Mouse (Mus musculus) induced T-regulatory cell, adult 2 months (primary cell): ENCODE measurements at regions not wholly inside any gene's neighbourhood (a gene's known extent, or its start where the extent isn't known, plus 50 kb on each side); places are given as distances from the start of the nearest gene placed in this dataset.

Experiments
- DNase-seq: peaks from one replicate; pipeline ENCODE4 v3.0.0-alpha.2; 2012; ENCODE audit warnings: low read depth

DNA sequence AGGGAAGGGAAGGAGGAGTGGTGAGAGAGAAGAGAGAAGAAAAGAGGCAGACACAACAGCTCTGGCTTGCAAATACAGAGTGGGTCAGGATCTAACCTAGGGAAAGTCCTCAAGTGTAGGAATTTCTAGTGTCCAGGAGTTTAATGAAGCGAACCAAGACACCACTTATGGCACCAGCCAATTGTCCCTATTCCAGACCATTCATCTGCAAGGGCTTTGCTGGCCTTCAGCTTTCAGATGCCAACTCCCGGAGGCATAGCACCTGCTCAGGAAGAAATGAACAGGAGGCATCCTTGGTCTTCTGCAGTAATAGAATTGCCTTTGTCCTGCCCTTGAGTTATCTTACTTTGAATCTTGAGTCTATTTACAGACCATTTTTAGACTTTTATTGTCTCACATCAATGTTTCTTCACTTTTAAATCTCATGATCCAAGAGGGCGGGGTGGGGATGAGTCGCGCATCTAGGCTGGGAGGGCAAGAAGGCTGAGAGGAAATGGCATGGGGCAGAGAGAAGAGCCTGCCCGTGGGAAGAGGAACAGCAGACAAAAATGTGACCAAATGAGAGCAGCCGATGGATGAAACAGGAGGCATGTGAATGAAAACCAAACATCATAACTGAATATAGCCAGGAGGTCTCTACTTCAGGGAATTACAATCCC, 190.1 kb upstream of the Hmga2 start:
- no peak for DNase-seq

DNA sequence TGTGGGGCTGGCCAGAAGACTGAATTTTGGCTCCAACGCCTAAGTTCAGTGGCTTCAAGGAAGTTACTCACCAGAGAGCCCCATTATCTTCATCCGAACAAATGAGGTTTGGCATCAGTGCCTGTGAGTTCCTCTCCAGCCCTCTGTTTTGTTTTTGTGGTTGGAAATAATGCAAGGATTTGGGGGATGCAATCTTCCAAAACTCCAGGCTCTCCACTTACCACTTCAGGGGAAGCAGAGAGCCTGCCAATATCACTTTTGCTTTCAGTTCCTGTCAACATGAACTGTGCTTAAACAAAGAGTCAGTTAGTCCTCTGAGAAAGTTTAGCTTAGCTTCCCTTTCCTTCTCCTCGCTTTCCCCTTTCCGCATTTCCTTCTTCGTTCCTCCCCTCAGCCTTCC, 189.4 kb upstream of the Hmga2 start:
- DNase-seq = no peak

DNA sequence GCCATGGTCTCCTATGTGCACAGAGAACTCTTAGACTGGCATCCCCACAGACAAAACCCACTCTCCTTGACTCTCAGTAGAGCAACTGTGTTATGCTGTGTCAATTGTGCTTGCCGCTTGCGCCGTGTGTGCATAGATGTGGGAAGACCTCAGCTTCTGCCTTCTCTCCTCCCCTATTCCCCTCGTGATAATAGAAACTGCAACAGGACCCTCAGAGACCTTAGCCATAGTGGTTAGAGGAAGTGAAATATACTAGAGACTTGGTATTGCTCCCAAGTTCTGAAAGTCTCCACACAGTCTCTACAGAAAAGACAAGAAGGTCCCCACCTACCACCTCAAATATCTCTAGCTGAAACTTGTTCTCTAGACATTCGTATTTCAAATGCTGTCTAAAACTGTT, 188.2 kb upstream of the Hmga2 start:
- no peak for DNase-seq

DNA sequence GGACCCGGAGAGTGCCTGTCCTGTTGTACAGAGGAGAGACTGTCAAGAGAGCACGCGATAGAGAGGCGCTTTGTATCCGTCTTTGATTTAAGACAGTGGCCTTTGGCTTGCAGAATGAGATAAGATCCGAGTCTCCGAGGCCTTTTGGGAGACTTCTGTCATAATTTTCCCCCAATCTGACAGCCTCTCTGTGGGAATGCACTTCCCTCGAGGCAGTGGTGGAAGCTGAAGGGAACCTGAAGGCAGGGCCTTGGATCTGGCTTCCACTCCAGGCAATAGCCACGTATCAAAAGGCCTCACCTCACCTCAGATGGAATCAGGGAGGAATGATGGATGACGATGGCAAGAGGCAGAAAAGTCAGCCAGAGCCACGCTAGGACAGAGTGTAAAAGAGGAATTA, 187.1 kb upstream of the Hmga2 start:
- no peak for DNase-seq

DNA sequence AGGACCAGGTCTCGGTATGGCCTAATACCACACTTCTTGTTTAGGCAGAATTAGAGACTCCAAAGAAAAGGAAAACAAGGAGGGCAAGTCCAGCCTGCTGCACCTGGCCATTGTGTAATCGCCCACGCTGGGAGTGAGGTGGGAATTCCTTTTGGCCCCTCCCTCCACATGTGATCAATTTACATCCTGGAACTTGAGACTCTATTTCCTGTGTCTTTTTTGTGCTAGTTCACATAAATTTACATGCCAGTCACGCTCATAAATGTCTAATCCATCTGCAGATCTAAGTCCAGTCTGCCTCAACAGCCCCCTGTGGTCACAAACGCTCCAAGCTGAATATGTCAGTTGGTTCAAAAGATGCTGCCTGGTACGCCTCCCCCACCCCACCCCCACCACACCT, 184.2 kb upstream of the Hmga2 start:
- no peak for DNase-seq

DNA sequence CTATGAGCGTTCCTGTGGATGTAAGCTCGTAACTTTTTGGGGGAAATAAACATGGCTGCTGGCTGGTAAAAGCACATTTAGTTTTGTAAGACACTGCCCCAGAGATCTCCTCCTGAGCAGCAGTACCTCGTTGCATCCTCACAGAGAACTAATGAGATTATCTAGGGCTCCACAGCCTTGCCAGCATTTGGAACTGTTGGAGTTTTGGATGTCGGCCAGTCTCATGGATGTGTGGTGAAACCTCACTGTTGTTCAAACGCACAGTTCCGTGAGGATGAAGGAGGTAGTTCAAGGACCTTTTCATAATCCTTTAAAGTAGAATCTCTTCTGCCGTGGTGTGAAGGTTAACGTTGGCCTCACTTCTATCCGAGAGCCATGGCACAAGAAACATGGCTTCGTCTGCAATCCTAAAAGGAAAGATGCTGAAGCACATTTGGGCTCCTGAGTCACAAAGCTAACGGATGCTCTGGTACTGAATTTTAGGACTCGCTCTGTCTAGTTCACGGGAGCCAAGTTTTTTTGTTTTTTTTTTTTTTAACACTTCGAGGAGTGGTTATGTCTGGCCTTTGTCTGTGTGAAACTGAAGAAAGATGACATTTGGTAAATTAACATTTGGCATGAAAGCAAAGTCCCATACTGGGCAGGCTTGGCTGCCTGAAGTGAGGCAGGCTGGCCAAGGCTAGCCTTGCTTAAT, 179.1 kb upstream of the Hmga2 start:
- DNase-seq = no peak

DNA sequence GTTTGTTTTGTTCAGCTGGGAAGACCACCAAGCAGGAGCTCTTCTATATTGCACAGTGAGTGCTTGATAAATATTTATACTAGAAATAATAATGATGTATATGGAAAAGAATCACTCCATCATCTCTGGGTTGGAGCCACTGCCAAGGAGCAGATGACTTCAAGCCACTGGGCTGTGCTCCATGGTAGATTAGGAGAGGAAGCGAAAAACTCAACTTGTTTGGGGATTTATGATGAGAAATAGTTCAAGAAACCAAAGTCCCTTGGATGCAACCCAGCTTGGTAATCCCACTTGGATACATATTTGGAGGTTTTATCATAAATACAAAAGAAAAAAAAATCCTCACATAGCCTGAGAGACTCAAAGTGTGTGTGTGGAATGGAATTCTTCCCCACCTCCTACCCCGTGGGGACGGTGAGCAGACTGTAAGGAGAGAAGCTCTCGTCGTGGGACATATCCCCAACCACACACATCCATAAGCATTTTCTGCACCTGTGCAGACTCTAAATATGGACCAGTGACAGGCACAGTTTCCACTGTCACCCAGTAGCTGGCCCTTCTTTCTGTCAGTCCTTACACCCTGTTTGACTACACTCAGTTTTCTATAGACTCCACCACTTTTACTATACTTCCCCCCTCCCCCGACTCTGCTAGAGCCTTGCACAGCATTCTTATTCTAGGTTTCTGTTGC, 176.4 kb upstream of the Hmga2 start:
- DNase-seq = no peak

DNA sequence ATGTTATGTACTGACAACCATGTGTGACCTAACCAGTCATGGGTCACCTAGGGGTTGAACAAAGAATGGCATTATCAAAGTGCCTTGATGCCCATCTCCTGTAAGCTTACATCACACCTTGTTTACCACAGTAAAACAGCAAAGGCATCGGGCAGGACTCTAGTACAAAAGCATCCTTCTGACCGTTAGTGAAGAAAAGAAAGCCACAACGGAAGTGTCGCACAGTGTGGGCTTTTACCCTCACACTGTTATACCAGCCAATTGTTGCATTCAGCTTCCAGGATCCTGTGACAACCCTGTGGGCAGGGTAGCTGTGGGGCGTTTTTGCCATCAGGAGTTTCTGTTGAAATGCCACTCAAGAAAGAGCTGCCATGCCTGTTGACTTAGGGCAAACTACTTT, 175.6 kb upstream of the Hmga2 start:
- no peak for DNase-seq

DNA sequence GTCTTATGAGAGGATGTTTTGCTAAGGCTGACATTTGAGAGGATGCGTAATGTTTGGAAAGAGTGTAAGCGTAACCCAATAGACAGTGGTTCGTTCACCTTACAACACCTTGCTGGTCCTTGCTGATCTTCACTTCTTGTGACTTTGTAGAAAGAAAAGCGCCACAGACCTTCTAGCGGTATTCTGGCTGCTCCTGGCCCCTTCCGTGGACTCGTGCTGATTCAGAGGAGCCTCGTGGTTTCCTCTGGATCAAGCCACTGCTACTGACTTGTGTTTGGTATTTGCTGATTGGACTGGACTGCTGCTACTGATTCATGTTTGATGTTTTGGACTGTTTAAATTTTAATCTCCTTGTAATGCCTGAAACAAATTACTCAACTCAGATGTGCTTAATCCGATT, 174.1 kb upstream of the Hmga2 start:
- no peak for DNase-seq

DNA sequence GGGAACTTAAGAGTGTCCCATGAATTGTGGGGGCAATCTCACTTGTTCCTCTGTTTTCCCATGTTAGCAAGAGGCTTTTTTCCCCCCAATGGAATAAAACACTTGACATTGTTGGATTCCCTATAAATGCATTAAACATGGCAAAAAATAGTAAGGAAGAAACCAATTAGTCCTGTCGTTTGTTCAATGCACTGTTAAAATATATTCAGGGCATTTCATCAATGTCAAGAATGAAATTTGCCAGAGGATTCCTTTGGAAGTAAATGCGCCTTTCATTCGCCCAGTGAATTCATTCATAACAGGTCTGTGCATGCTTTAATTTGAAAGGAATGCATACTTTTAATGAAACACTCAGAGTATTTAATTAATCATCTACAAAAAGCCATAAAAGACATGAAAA, 172.5 kb upstream of the Hmga2 start:
- DNase-seq = no peak

DNA sequence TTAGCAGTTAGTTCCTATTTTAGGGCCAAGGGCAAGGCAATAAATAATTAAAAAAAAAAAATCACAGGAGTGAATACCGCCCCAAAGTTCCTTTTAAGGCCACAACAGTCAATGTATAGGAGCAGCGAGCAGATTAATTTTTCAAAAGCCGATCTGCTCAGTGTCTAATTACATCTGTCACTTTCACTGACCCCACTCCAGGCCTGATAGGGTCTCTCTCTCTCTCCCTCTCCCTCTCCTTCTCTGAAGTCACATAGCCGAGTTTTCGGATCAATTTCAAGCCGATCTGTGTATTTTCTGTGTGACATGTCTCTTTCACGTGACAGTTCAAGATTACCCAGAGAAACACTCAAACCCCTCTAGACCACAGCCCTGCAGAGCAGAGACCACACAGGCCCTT, 171.8 kb upstream of the Hmga2 start:
- no peak for DNase-seq

DNA sequence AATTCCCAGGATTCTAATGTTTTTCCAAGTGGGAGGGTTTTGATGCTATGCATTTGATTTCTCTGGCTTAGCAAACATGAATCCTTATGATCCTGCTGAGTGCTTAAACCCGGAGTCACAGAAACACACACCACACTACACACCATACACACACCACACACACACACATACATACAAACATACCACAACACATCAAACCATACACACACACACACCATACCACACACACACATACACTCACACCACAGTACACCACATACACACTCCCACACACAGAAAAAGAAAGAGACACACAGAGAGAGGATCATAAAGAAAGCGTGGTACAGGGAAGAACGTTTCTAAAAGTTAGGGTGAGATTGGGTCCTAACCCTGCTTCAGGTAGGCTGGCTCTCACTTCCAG, 171.1 kb upstream of the Hmga2 start:
- no peak for DNase-seq

DNA sequence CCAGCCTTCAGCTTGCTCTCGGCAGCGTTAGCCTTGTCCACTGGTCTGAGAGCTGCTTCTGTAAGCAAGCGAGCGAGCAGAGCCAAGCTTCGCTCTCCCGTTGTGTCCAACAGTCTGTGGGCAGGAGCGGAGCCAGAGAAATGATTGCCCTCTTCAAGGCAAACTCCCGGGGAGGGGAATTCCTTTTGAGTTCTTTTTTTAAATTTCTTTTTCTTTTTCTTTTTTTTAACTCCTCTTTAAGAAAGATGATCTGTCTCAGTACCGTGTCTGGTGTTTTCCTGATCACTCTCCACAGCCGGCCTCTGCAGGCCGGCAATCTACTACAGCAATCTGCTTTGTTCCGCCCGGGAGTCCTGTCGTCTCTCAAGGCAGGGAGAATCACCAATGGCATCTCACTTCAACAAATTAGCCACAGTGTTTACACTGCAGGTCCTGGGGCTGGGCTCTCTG, 170.6 kb upstream of the Hmga2 start:
- no peak for DNase-seq

DNA sequence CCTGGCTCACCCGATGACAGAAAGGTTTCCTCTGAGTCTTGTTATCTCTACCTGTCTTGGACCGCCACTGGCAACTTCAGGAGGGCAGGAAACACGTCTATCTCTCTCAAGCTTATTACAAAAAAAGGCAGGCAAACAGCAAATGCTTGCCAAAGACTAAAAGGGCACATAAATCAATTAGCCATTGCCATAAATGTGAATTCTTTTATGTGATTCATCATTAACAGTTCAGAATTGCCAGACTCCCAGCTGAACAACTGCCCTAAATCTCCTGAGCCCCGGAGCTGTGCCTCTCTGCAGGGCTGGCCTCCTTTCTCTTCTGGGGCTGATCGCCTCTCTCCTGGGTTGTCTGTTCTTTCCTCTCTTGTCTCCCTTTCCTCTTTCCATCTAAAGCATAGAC, 164.6 kb upstream of the Hmga2 start:
- DNase-seq = no peak

DNA sequence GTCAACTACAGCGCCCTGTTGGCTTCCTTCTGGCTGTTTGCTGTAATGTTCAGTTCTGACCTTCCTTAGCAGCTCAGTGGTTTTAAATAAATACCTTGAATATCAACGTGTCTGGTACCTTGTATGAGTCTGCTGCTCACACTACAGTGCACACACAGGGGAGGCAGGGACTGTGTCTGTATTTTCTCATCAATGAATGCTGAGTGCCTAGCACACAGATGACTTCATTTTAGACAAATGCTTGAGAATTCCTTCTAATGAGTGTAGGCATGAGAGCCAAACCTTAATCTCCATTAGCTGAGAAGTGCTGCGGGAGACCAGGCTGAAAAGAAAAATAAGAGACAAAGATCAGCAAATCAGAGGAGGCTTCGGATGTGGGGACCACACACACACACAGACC, 162.0 kb upstream of the Hmga2 start:
- DNase-seq = no peak

DNA sequence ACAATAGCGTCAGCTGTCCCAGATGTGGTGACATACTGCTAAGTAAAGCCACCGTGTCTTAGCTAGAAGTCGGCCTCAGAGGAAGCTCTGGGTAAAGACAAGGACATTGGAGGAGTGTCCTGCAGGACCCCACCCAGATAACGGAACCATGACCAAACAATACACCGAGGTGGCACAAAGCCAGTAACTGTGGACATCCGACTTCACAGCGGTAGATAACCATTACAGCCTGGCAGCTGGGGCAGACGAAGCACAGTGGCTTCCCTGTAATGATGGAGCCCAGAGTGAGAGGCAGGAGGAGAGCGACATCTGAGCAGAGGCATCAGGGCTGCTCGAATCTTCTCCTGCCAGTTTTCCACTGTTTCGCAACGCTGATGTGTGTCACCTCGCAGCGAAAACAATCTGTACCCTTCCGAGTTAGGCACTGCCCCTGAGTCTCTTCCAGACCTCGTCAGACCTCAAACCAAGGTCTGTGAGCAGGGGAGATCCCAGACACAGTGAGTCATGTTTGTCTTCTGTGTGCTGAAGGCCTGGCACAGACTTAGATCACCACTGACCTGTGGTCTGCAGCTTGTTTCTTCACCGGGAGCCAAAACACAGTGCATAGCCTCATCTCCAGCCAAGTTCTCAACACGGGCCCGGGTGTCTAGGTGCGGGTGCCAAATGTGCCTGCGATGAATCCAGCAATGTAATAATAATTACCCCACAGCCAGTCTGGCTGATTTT, 159.7 kb upstream of the Hmga2 start:
- DNase-seq = no peak

DNA sequence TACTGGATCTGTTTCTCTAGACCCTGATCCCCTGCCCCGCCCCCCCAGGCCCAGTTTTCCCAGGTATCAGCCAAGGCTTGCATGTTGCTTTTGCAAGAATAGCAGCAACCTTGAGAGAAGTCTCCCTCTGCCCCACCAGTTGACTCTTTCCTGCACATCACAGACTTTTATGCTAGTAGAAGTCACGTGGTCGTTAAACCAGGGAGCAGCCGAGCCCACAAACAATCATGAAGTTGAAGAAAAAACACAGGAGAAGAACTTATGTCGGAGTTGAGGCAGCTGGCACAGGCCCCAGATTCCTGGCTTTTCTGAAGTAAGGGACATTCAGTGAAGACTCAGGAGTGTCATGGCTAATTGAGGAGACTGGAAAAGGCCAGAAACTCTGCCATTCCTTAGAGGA, 158.9 kb upstream of the Hmga2 start:
- DNase-seq = no peak

DNA sequence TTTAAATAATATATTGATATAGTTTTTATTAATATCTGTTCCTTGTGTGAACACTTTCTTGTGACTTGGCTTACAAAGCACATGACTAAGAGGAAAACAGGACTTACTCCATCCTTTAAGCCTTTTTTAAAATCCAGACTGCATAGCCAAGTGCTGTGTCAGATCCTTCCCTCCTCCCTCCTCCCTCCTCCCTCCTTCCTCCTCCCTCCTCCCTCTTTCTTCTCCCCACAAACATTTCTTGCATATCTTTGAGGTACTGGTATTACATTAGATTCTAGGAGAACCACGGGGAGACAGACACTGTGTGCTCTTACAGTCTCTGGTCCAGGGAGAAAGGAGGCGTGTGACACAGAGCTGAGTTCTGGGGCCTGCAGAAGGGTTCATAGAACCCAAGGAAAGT, 155.8 kb upstream of the Hmga2 start:
- no peak for DNase-seq

DNA sequence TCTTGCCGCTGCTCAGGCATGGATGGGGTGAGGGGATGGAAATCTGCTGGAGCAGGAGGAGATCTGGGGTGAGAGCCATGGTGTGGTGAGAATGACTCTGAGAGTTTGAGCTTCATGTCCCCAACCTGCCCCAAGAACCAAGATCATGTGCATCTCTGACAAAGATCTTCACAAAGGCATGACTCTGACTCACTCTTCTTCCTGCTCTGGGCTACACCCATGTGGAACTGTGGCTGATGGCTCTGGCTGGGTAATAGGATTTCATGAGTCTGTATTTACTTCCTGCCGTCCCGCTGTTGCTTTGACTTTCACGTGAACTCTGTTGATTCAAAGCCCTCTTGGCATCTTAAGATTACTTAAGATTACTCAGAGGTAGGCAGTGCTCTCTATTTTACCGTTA, 151.8 kb upstream of the Hmga2 start:
- DNase-seq = peak; percentile 16

DNA sequence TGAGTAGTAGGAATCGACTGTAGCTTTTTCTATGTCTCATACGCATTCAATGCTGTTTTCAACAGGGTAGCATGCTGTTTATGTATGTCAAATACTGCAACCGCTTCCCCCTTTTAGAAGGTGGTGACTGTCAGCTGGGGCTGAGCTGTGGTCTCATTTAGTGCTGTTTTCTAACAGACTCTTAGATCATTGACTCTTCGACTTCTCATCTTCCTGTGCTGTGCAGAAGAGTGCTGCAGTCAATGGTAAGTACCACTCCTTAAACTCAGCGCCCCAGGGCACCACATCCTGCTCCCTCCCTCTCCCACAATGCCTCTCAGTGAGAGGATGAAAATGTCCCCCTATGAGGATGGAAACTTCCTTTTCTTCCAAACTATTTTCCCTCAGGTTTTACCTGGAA, 149.2 kb upstream of the Hmga2 start:
- DNase-seq = peak; percentile 24

DNA sequence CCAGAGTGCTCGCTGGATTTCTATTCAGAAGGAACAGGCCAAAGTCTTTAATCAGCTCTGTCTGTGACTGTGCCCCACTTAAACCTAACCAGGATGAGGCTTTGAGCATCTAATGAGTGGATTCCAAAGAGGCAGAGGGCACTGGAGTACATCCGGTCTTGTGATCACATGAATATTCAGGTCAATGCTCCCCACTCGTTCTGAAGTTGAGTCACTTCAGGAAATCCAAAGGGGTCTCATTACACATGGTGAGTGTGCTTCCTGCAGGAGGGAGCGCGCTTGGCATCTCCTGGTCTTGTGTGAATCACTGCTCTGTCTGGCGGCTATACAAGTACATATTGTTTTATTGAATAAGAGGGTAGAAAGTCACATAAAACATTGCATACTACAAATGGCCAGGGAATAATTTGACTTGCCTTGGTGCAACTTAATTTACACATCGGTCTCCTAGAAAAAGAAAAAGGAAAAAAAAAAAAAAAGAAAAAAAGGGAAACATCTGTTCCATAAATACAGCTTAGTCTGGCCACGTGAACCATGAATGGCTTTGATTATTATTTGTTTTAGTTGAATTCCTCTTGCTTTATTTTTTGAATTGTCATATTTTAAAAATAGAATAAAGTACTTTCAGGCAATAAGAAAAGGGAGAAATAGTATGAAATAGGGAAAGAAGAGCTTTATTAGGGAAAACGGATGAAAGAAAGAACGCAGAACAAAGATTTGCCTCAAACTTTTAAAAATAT, 148.1 kb upstream of the Hmga2 start:
- no peak for DNase-seq

DNA sequence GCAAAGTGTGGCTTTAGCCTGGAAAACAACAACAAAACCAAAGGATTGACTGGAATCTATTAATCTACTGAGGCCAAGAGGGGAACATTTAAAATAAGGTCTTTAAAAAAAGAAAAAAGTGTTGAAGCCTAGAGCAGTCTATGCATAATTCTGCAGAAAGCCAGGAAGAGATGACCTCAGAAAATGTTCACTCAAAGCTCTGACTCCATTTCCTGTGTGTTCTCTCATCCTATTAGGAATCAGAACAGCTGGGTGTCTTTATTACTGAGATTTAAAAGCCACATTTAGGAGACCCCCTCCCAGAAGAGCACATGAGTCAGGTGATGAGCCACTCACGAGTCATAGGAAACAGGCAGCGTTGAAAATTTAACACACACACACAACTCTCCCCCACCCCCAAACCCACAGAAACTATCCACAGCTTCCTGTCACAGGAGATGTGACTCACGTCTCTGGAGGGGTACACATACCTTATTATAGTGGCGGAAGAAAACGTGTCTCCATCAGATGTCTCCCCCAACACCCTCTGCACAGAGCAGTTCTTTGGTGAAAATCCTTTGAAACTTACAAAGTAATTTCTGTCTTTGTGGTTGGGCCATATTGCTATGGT, 140.2 kb upstream of the Hmga2 start:
- peak; percentile 76 for DNase-seq
